Mouse (Mus musculus) midbrain, embryonic 13.5 days (tissue): ENCODE measurements around the gene Elane. TPM values are rescaled to one million over a fixed set of nuclear protein-coding genes. Genes with fewer than 3 reads are reported as not detected.

Experiments used
- ATAC-seq: fragments of 200-750 bp; cut with Nextera tagmentation; 2 replicates; pipeline ENCODE4 v1.8.0; 2017; ENCODE audit warnings: mild to moderate bottlenecking, moderate TSS enrichment, moderate library complexity
- H3K27ac ChIP-seq: fragments of 300-500 bp; sonication (generic); 2 replicates; pipeline ENCODE4 v1.5.1; 2015; ENCODE audit warnings: inconsistent platforms, mild to moderate bottlenecking, moderate library complexity
- H3K27me3 ChIP-seq: fragments of 300-500 bp; sonication (generic); 2 replicates; pipeline ENCODE4 v1.6.1; 2015; ENCODE audit warnings: mild to moderate bottlenecking, inconsistent platforms
- H3K36me3 ChIP-seq: fragments of 300-500 bp; sonication (generic); 2 replicates; pipeline ENCODE4 v1.6.1; 2015; ENCODE audit warnings: mild to moderate bottlenecking, inconsistent platforms
- H3K4me1 ChIP-seq: fragments of 300-500 bp; sonication (generic); replicated peaks from 2 replicates; pipeline ENCODE4 v1.6.1; 2015; ENCODE audit warnings: inconsistent platforms
- H3K4me2 ChIP-seq: fragments of 300-500 bp; sonication (generic); replicated peaks from 2 replicates; pipeline ENCODE4 v1.6.1; 2015; ENCODE audit warnings: moderate library complexity, mild to moderate bottlenecking, inconsistent platforms
- H3K4me3 ChIP-seq: fragments of 300-500 bp; sonication (generic); replicated peaks from 2 replicates; pipeline ENCODE4 v1.5.1; 2015; ENCODE audit warnings: mild to moderate bottlenecking, inconsistent platforms
- H3K9ac ChIP-seq: fragments of 300-500 bp; sonication (generic); replicated peaks from 2 replicates; pipeline ENCODE4 v1.6.1; 2015; ENCODE audit warnings: mild to moderate bottlenecking, inconsistent platforms
- H3K9me3 ChIP-seq: fragments of 300-500 bp; sonication (generic); 2 replicates; pipeline ENCODE4 v1.6.1; 2016; ENCODE audit warnings: mild to moderate bottlenecking, inconsistent platforms
- WGBS: fragments of 180-500 bp; shearing (Covaris S2); methylation state at CpG from one replicate; pipeline ENCODE4 v1.1.7; 2015; 5-methylcytosine and 5-hydroxymethylcytosine counted together
- polyA plus RNA-seq: library from polyadenylated mRNA; unstranded; fragments of >200 nt; fragmentation: Nextera tagmentation; extraction: Ambion mirVana; gene quantifications from 2 replicates; pipeline ENCODE4 v1.2.1, GENCODE M21; 2015

Gene Elane
- polyA plus RNA-seq = not detected in 2 replicates

GRCm38 (mm10) chr10:79886054-79886453, at the start of gene Elane:
TSS of gene Elane (plus strand) at chr10:79886247.
- Histone ChIP-seq H3K9me3 (no peaks in the 10 kb centered on the region), H3K4me3 (no peak within 1 kb of the TSS), H3K27ac (no peak within 1 kb of the TSS), H3K4me2 (no peak within 1 kb of the TSS), H3K27me3 (peaks cover 33% of the 10 kb centered on the region), H3K4me1 (peaks cover 9% of the 10 kb centered on the region), H3K9ac (no peak within 1 kb of the TSS), H3K36me3 (no peaks in the 10 kb centered on the region)
- no peak for ATAC-seq
- 87% methylated on average over 6 of the region's 6 CpGs for WGBS

GRCm38 (mm10) chr10:79836918-79837317, 49.1 kb upstream of the Elane start:
- H3K4me2 ChIP-seq = no peak overlapping the region
- H3K27me3 ChIP-seq = no peaks in the 10 kb centered on the region
- no peak overlapping the region for H3K27ac ChIP-seq
- no peak for ATAC-seq
- 99% methylated on average over 3 of the region's 3 CpGs for WGBS
- H3K4me1 ChIP-seq = peaks cover 14% of the 10 kb centered on the region
- H3K9ac ChIP-seq = no peak overlapping the region
- H3K4me3 ChIP-seq = no peak overlapping the region
- H3K9me3 ChIP-seq = no peaks in the 10 kb centered on the region
- no peaks in the 10 kb centered on the region for H3K36me3 ChIP-seq

GRCm38 (mm10) chr10:79838151-79838550, 47.9 kb upstream of the Elane start:
- no peak overlapping the region for H3K9ac ChIP-seq
- H3K4me3 ChIP-seq = no peak overlapping the region
- no peak overlapping the region for H3K27ac ChIP-seq
- H3K4me2 ChIP-seq = no peak overlapping the region
- no peaks in the 10 kb centered on the region for H3K36me3 ChIP-seq
- ATAC-seq = no peak
- H3K27me3 ChIP-seq = no peaks in the 10 kb centered on the region
- H3K4me1 ChIP-seq = peaks cover 19% of the 10 kb centered on the region
- no peaks in the 10 kb centered on the region for H3K9me3 ChIP-seq
- 71% methylated on average over 2 of the region's 2 CpGs for WGBS

GRCm38 (mm10) chr10:79840091-79840490, 46.0 kb upstream of the Elane start:
- 0 out of 2 replicates have a peak, but pooled peaks have one; percentile 6 for ATAC-seq
- 0 out of 2 replicates have a peak overlapping the region, but pooled peaks have one; percentile 52 for H3K27ac ChIP-seq
- H3K4me3 ChIP-seq = no peak overlapping the region
- H3K9me3 ChIP-seq = no peaks in the 10 kb centered on the region
- no peaks in the 10 kb centered on the region for H3K36me3 ChIP-seq
- H3K4me1 ChIP-seq = peaks cover 26% of the 10 kb centered on the region
- H3K9ac ChIP-seq = 0 out of 2 replicates have a peak overlapping the region, but pooled peaks have one; percentile 50
- no peak overlapping the region for H3K4me2 ChIP-seq
- WGBS = 93% methylated on average over 3 of the region's 3 CpGs
- H3K27me3 ChIP-seq = no peaks in the 10 kb centered on the region

- peak overlapping the region; percentile 25 for H3K4me3 ChIP-seq
- H3K27ac ChIP-seq = peak overlapping the region; percentile 52
- peaks cover 26% of the 10 kb centered on the region for H3K4me1 ChIP-seq
- H3K27me3 ChIP-seq = no peaks in the 10 kb centered on the region
- H3K4me2 ChIP-seq = peak overlapping the region; percentile 50
- ATAC-seq = peak; percentile 83
- no peaks in the 10 kb centered on the region for H3K9me3 ChIP-seq
- H3K9ac ChIP-seq = peak overlapping the region; percentile 50
- no peaks in the 10 kb centered on the region for H3K36me3 ChIP-seq
- WGBS = 1% methylated on average over 24 of the region's 24 CpGs
These were observed 45.1 kb upstream of the Elane start for GRCm38 (mm10) chr10:79840644-79841551.

GRCm38 (mm10) chr10:79842322-79842721, 43.7 kb upstream of the Elane start:
- no peaks in the 10 kb centered on the region for H3K9me3 ChIP-seq
- H3K4me1 ChIP-seq = peaks cover 26% of the 10 kb centered on the region
- ATAC-seq = no peak
- H3K4me2 ChIP-seq = no peak overlapping the region
- 77% methylated on average over 3 of the region's 3 CpGs for WGBS
- no peaks in the 10 kb centered on the region for H3K27me3 ChIP-seq
- H3K9ac ChIP-seq = no peak overlapping the region
- no peak overlapping the region for H3K4me3 ChIP-seq
- no peaks in the 10 kb centered on the region for H3K36me3 ChIP-seq
- H3K27ac ChIP-seq = no peak overlapping the region

GRCm38 (mm10) chr10:79843476-79843875, 42.6 kb upstream of the Elane start:
- no peak overlapping the region for H3K9ac ChIP-seq
- no peak for ATAC-seq
- 71% methylated on average over 6 of the region's 6 CpGs for WGBS

GRCm38 (mm10) chr10:79846553-79846952, 39.5 kb upstream of the Elane start:
- H3K4me1 ChIP-seq = peaks cover 23% of the 10 kb centered on the region
- no peak for ATAC-seq
- no peak overlapping the region for H3K4me2 ChIP-seq
- H3K4me3 ChIP-seq = no peak overlapping the region
- H3K9ac ChIP-seq = no peak overlapping the region
- no peaks in the 10 kb centered on the region for H3K9me3 ChIP-seq
- H3K36me3 ChIP-seq = no peaks in the 10 kb centered on the region
- H3K27ac ChIP-seq = no peak overlapping the region
- H3K27me3 ChIP-seq = no peaks in the 10 kb centered on the region
- WGBS = 75% methylated on average over 5 of the region's 5 CpGs

More at GRCm38 (mm10) chr10:79843476-79843875, 42.6 kb upstream of the Elane start:
- Histone ChIP-seq H3K27me3 (no peaks in the 10 kb centered on the region), H3K4me2 (no peak overlapping the region), H3K27ac (no peak overlapping the region), H3K4me3 (no peak overlapping the region), H3K4me1 (peaks cover 31% of the 10 kb centered on the region), H3K36me3 (no peaks in the 10 kb centered on the region), H3K9me3 (no peaks in the 10 kb centered on the region)

GRCm38 (mm10) chr10:79849941-79850628, 36.0 kb upstream of the Elane start:
- H3K4me1 ChIP-seq = peaks cover 34% of the 10 kb centered on the region
- no peak overlapping the region for H3K4me2 ChIP-seq
- no peaks in the 10 kb centered on the region for H3K9me3 ChIP-seq
- WGBS = 94% methylated on average over 8 of the region's 8 CpGs
- 0 out of 2 replicates have a peak overlapping the region, but pooled peaks have one; percentile 6 for H3K9ac ChIP-seq
- no peak overlapping the region for H3K4me3 ChIP-seq
- H3K27me3 ChIP-seq = no peaks in the 10 kb centered on the region
- H3K36me3 ChIP-seq = no peaks in the 10 kb centered on the region
- no peak for ATAC-seq
- H3K27ac ChIP-seq = 0 out of 2 replicates have a peak overlapping the region, but pooled peaks have one; percentile 14

GRCm38 (mm10) chr10:79851653-79852052, 34.4 kb upstream of the Elane start:
- H3K27me3 ChIP-seq = no peaks in the 10 kb centered on the region
- no peak overlapping the region for H3K4me3 ChIP-seq
- H3K4me1 ChIP-seq = peaks cover 48% of the 10 kb centered on the region
- H3K4me2 ChIP-seq = peak overlapping the region; percentile 77
- H3K36me3 ChIP-seq = 0 out of 2 replicates have a peak, but pooled peaks cover 4% of the 10 kb centered on the region
- peak overlapping the region; percentile 99 for H3K27ac ChIP-seq
- H3K9ac ChIP-seq = peak overlapping the region; percentile 82
- 84% methylated on average over 3 of the region's 3 CpGs for whole genome bisulfite sequencing
- no peak for ATAC-seq
- no peaks in the 10 kb centered on the region for H3K9me3 ChIP-seq

- ATAC-seq = no peak
- H3K9me3 ChIP-seq = no peaks in the 10 kb centered on the region
- 65% methylated on average over 9 of the region's 9 CpGs for WGBS
- peak overlapping the region; percentile 48 for H3K4me3 ChIP-seq
- H3K27ac ChIP-seq = peak overlapping the region; percentile 99
- peaks cover 10% of the 10 kb centered on the region for H3K36me3 ChIP-seq
- H3K4me1 ChIP-seq = peaks cover 54% of the 10 kb centered on the region
- H3K9ac ChIP-seq = peak overlapping the region; percentile 82
- no peaks in the 10 kb centered on the region for H3K27me3 ChIP-seq
- H3K4me2 ChIP-seq = peak overlapping the region; percentile 77
These were observed 33.8 kb upstream of the Elane start for GRCm38 (mm10) chr10:79852107-79852789.
